Mouse (Mus musculus) gastrocnemius, postnatal 36 days (tissue): ENCODE measurements around the gene Cyp2c68. TPM values are rescaled to one million over a fixed set of nuclear protein-coding genes. Genes with fewer than 3 reads are reported as not detected.
"Not testable (repeated sequence)": the region's sequence is repeated elsewhere in the genome, so short reads cannot be mapped to it uniquely, and the experiment has no call there.

Experiments used
- DNase-seq, 2 experiments: peaks; one replicate each; pipeline ENCODE4 v3.0.0; 2022
- intact Hi-C: fragments of 180-260 bp; cut with DNase I; formaldehyde crosslinking; loops from one replicate; pipeline ENCODE4 v1.15.1; 2025
- long read RNA-seq, 2 experiments: library from polyadenylated mRNA; stranded (forward); transcript quantifications; one replicate each; pipeline ENCODE4 v2.0.0; 2021
- total RNA-seq, 2 experiments: library from RNA; stranded (reverse); gene quantifications; 2 replicates each; pipeline ENCODE4 v1.2.3; 2021

Cyp2c68 gene
- not detected for total RNA-seq
- long read RNA-seq, experiment 1, result 0 reads
- long read RNA-seq, experiment 2, result 0 reads

- no peak for DNase-seq
- intact Hi-C loops, result no loop called here
These were observed at the start of gene Cyp2c68 for GRCm38 (mm10) chr19:39740920-39741319. TSS of gene Cyp2c68 (minus strand) at chr19:39741054.

- intact Hi-C loops, DNase-seq: not testable (repeated sequence)
These were observed 44.6 kb upstream of the Cyp2c68 start for GRCm38 (mm10) chr19:39785458-39785857.

GRCm38 (mm10) chr19:39745357-39745756 lies 4.5 kb upstream of the Cyp2c68 start:
- intact Hi-C loops, result no loop called here

GRCm38 (mm10) chr19:39744361-39744760 lies 3.5 kb upstream of the Cyp2c68 start:
- intact Hi-C loops, DNase-seq: not testable (repeated sequence)

More at GRCm38 (mm10) chr19:39745357-39745756, 4.5 kb upstream of the Cyp2c68 start:
- no peak for DNase-seq

GRCm38 (mm10) chr19:39711116-39711515 lies 29.7 kb downstream of the Cyp2c68 start:
- DNase-seq, intact Hi-C loops: not testable (repeated sequence)

- intact Hi-C loops, DNase-seq: not testable (repeated sequence)
These were observed 75.2 kb downstream of the Cyp2c68 start for GRCm38 (mm10) chr19:39665650-39666049.

- no peak for DNase-seq
- intact Hi-C loops, result no loop called here
These were observed 88.5 kb downstream of the Cyp2c68 start for GRCm38 (mm10) chr19:39652381-39652780.

GRCm38 (mm10) chr19:39648938-39649337 lies 91.9 kb downstream of the Cyp2c68 start, which contains the start of gene Cyp2c67:
TSS of gene Cyp2c67 (minus strand) at chr19:39649051.
- DNase-seq, result no peak
- intact Hi-C loops, result no loop called here

GRCm38 (mm10) chr19:39647519-39647918 lies 93.3 kb downstream of the Cyp2c68 start:
- no peak for DNase-seq
- intact Hi-C loops, result no loop called here

- DNase-seq, intact Hi-C loops: not testable (repeated sequence)
These were observed 96.3 kb downstream of the Cyp2c68 start for GRCm38 (mm10) chr19:39644551-39644950.

Other genes with a start within 250 kb of the Cyp2c68 start
- not detected for gene Cyp2c39, start 230.2 kb downstream of the Cyp2c68 start, total RNA-seq
- not detected for gene Cyp2c67, start 92.0 kb downstream of the Cyp2c68 start, total RNA-seq
- gene Cyp2c40, start 71.8 kb upstream of the Cyp2c68 start, total RNA-seq, result not detected
- not detected for gene Cyp2c69, start 145.7 kb upstream of the Cyp2c68 start, total RNA-seq